Mouse (Mus musculus): ENCODE data around the gene Ebi3.

Gene Ebi3

GRCm38 (mm10) chr17:56003000-56003399, 50.6 kb downstream of the Ebi3 start:
- no peak for DNase-seq (ENCODE audit: low spot score in 2 of 2)

GRCm38 (mm10) chr17:56005415-56006061, 53.1 kb downstream of the Ebi3 start, which contains the start of the genes Stap2 and Mpnd:
Gene Stap2 (minus strand): TSS chr17:56005584.
Gene Mpnd (plus strand): TSS chr17:56005711.
- no peak for DNase-seq (ENCODE audit: low spot score in 2 of 2)

Data from spleen, postnatal 36 days (tissue).